Mouse (Mus musculus) thymus, postnatal 0 days (tissue): ENCODE measurements around the gene Kremen1. TPM values are rescaled to one million over a fixed set of nuclear protein-coding genes. Genes with fewer than 3 reads are reported as not detected.

ENCODE experiments used
- DNase-seq: peaks from one replicate; pipeline ENCODE4 v3.0.0-alpha.2; 2015; ENCODE audit warnings: low spot score
- polyA plus RNA-seq: library from polyadenylated mRNA; unstranded; fragments of >200 nt; fragmentation: Nextera tagmentation; extraction: Ambion mirVana; gene quantifications from 2 replicates; pipeline ENCODE4 v1.2.1, GENCODE M21; 2015

Gene Kremen1
- polyA plus RNA-seq, 1 experiment from 2014 or later, result 54.9 TPM

GRCm38 (mm10) chr11:5175866-5176265, 85.5 kb downstream of the Kremen1 start:
- no peak for DNase-seq

GRCm38 (mm10) chr11:5175141-5175540, 86.2 kb downstream of the Kremen1 start:
- no peak for DNase-seq

DNA sequence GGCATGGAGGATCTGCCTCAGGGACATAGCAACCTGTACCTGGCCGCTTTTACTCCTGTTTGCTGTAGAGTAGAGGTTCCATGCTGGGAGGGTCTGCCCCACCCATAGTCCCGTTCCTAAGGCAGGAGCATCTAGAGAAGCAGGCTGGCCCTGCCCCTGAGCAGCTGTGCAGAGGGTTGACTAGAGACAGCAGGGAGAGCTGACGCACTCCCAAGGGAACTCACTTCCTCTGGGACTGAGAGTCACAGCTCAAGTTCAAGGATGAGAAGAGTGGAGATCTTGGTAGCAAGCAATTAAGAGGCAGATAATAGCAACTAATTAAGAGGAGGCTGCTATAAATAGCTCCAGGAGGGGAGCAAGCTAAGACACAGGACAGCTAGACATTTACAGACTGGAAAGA, 88.5 kb downstream of the Kremen1 start:
- DNase-seq, result no peak

GRCm38 (mm10) chr11:5167311-5167710, 94.0 kb downstream of the Kremen1 start:
- no peak for DNase-seq

- no peak for DNase-seq
Observed at GRCm38 (mm10) chr11:5165471-5165916, 95.9 kb downstream of the Kremen1 start.

DNA sequence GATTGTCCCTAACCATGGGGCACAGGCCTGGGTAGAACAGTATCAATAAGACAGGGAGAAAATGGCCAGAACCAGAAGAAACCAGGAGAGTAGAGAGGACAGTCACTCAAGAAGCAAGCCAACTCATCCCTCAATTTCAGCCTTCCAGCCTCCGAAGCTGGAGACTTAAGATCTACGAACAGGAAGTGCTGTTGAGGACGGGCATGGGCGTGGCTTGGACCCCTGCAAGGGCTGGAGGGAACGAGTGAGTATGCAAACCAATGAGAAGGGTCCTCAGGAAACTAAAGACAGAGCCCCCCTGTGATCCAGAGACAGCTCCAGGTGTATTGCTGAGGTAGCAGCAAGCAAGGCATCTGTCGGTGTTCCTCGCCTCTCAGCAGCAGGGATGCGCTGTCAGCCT, 97.0 kb downstream of the Kremen1 start:
- DNase-seq, result peak; percentile 45

GRCm38 (mm10) chr11:5163421-5163820, 97.9 kb downstream of the Kremen1 start:
- DNase-seq, result no peak

GRCm38 (mm10) chr11:5160722-5161485, 100.5 kb downstream of the Kremen1 start:
- DNase-seq, result peak; percentile 68

DNA sequence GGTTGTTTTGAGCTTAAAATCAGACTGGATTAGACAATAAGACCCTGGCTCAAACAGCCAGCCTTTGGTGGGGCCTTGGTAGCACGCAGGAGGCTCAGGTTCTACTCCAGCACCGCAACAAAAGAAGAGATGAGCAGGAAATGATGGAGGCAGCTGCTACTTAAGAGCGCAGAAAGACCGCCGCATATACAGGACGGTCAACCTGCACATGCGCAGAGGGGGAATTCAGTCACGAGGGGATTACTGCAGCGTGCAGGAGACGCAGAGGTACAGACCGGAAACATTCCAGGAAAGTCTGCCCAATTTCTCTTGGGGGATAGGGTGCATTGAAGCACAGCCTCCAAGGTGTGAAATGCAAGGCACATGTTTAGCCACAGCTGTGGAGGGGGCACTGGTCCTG, 103.3 kb downstream of the Kremen1 start:
- no peak for DNase-seq

DNA sequence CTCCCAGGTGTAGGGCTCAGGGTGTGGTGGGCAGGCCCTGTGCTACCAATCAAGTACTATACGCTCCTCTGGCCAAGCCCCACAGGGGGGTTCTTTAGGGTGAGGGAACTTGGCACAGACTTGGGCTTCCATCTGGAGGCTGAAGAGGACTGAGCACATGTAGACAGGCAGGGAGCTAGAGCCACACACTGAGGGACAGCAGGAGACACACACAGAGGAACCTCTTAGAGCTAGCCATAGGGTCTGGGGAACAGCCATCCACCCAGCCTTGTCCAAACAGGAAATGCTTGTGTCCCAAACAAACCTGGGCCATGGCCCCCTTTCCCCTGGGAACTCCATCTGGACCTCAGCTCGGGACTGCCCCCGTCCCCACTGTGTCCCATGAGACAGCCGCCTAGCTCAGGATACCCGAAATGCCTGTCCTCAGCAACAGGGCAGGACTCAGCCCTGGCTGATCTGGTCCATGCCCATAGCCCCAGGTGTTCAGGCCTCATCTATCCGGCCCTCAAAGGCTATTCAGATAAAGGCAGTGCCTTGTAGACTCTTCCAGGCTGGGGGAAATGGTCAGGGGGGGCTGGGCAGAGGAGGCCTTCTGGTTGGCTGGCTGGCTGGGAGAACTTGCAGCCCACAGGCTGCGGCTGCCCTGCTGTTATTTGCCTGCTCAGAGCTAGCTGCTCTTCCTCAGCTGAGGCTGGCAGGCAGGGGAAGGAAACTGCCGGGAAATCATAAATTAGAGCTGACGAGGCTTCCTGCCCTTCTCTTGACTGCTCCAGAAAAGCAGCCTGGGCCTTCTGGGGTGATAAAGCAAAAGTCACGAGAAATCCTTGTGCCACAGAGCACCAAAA, 106.2 kb downstream of the Kremen1 start:
- no peak for DNase-seq

- peak; percentile 75 for DNase-seq
Observed at GRCm38 (mm10) chr11:5151680-5152337, 109.5 kb downstream of the Kremen1 start, which contains the start of gene Emid1. Gene Emid1 (minus strand): TSS chr11:5152257.

DNA sequence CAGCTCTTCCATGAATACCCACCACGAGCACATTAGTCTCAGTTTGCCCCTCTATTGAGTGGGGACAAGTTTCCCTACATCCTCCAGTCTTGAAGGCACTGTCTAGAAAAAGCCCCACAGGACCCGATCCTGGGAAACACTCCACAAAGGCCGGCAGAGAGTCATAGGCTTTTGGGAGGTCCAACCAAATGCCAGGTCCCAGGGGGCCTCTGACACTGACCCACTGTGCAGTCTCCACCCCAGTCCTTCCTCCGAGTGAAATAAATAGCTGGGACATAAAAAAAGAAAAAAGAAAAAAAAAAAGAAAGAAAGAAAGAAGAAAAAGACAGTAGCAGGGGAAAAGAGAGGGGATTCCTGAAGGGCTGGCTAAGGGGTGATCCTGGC, 110.1 kb downstream of the Kremen1 start:
- no peak for DNase-seq

- peak; percentile 59 for DNase-seq
Observed at GRCm38 (mm10) chr11:5150416-5151246, 110.7 kb downstream of the Kremen1 start.

GRCm38 (mm10) chr11:5149955-5150354, 111.4 kb downstream of the Kremen1 start:
- DNase-seq, result no peak

DNA sequence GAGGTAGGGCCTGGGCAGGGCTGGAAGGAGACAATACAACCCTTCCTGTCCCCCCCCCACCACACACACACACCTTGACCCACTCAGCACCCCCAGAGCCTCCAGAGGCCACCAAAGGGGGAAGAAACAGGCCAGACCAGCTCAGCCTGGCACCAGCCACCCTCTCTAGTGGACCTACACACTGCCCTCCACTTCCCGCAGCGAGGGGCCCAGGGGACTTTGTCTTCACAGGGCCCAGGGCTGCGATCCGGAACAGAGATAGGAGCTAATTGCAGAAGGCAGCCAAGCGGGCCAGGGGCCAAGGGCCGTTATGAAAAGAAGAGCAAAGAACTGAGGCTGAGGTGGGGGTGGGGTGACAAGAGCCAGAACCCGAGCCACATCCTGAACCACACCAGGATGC, 112.1 kb downstream of the Kremen1 start:
- no peak for DNase-seq

DNA sequence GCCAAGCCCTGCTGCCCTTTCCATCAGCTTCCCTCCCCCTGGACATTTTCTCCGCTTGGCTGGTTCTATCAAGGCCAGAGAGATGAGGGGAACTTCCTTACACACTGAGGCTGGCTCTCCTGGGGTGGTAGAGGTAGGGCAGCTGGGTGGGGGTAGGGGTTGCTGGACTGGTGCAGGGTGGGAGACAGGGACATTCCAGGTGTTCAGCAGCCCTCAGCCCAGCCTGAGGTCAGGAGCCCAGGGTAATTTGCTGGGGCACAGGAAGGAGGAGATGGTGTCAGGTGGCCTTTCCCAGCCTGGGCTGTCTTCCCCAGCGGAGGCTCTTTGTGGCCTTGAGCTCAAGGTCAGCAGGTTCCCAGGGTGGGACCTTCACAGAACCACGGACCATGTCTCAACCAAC, 115.8 kb downstream of the Kremen1 start:
- no peak for DNase-seq

GRCm38 (mm10) chr11:5141965-5142364, 119.4 kb downstream of the Kremen1 start:
- no peak for DNase-seq
